Mouse (Mus musculus): Measurements from ENCODE around the gene Epop. TPM values are rescaled to one million over a fixed set of nuclear protein-coding genes. Genes with fewer than 3 reads are reported as not detected.
"Not testable (repeated sequence)": the region's sequence is repeated elsewhere in the genome, so short reads cannot be mapped to it uniquely, and the experiment has no call there.

Gene Epop
- polyA plus RNA-seq, 1 experiment, result 15.9 TPM

GRCm38 (mm10) chr11:97644834-97645233 lies 15.3 kb upstream of the Epop start:
- no peaks in the 10 kb centered on the region for H3K36me3 ChIP-seq (ENCODE audit: control insufficient read depth, insufficient read depth)
- no peaks in the 10 kb centered on the region for H3K79me2 ChIP-seq (ENCODE audit: control insufficient read depth, insufficient read depth)
- no peaks in the 10 kb centered on the region for H3K79me3 ChIP-seq (ENCODE audit: low read depth)
- no peaks in the 10 kb centered on the region for H3K27me3 ChIP-seq (ENCODE audit: control insufficient read depth, insufficient read depth, insufficient read length)
- H3K4me3 ChIP-seq (ENCODE audit: insufficient read depth, poor library complexity, severe bottlenecking), result no peak overlapping the region
- no peak for TF ChIP-seq MYOD1 (IDR thresholded peaks at IDR 0.05; ENCODE audit: control insufficient read depth, insufficient read length, low read depth)
- peak; percentile 31 for TF ChIP-seq CTCF (IDR thresholded peaks at IDR 0.05; ENCODE audit: control insufficient read depth, insufficient read depth, insufficient read length)
- no peak overlapping the region for H3ac ChIP-seq (ENCODE audit: control insufficient read depth, insufficient read length, low read depth)

GRCm38 (mm10) chr11:97643380-97644055 lies 14.0 kb upstream of the Epop start:
- Histone ChIP-seq H3K36me3 (ENCODE audit: control insufficient read depth, insufficient read depth) (no peaks in the 10 kb centered on the region), H3K27me3 (ENCODE audit: control insufficient read depth, insufficient read depth, insufficient read length) (no peaks in the 10 kb centered on the region), H3K79me3 (ENCODE audit: low read depth) (no peaks in the 10 kb centered on the region), H3K79me2 (ENCODE audit: control insufficient read depth, insufficient read depth) (no peaks in the 10 kb centered on the region), H3K4me3 (ENCODE audit: insufficient read depth, poor library complexity, severe bottlenecking) (no peak overlapping the region), H3ac (ENCODE audit: control insufficient read depth, insufficient read length, low read depth) (no peak overlapping the region)
- no peak for TF ChIP-seq CEBPB (IDR thresholded peaks at IDR 0.05; ENCODE audit: low read depth)
- no peak for TF ChIP-seq FOSL1 (IDR thresholded peaks at IDR 0.05; ENCODE audit: insufficient read depth, low read length, poor library complexity, severe bottlenecking)
- no peak for TF ChIP-seq MAX (IDR thresholded peaks at IDR 0.05)
- TF ChIP-seq CTCF (IDR thresholded peaks at IDR 0.05; ENCODE audit: control insufficient read depth, insufficient read depth, insufficient read length), result no peak
- TF ChIP-seq MYOD1 (IDR thresholded peaks at IDR 0.05; ENCODE audit: control insufficient read depth, insufficient read length, low read depth), result no peak
- no peak for TF ChIP-seq USF1 (IDR thresholded peaks at IDR 0.05; ENCODE audit: low read depth)
- TF ChIP-seq MYOG (IDR thresholded peaks at IDR 0.05; ENCODE audit: control insufficient read depth, extremely low read depth, insufficient read length), result no peak

- no peak for TF ChIP-seq USF1 (IDR thresholded peaks at IDR 0.05; ENCODE audit: low read depth)
- no peak for TF ChIP-seq CEBPB (IDR thresholded peaks at IDR 0.05; ENCODE audit: low read depth)
- no peak for TF ChIP-seq MYOG (IDR thresholded peaks at IDR 0.05; ENCODE audit: control insufficient read depth, extremely low read depth, insufficient read length)
- no peaks in the 10 kb centered on the region for H3K79me2 ChIP-seq (ENCODE audit: control insufficient read depth, insufficient read depth)
- no peaks in the 10 kb centered on the region for H3K79me3 ChIP-seq (ENCODE audit: low read depth)
- H3K36me3 ChIP-seq (ENCODE audit: control insufficient read depth, insufficient read depth), result no peaks in the 10 kb centered on the region
- no peak overlapping the region for H3K4me3 ChIP-seq (ENCODE audit: insufficient read depth, poor library complexity, severe bottlenecking)
- no peak overlapping the region for H3ac ChIP-seq (ENCODE audit: control insufficient read depth, insufficient read length, low read depth)
- H3K27me3 ChIP-seq (ENCODE audit: control insufficient read depth, insufficient read depth, insufficient read length), result no peaks in the 10 kb centered on the region
These were observed 13.2 kb upstream of the Epop start for GRCm38 (mm10) chr11:97642746-97643145.

GRCm38 (mm10) chr11:97641668-97642067 lies 12.2 kb upstream of the Epop start:
- H3ac ChIP-seq (ENCODE audit: control insufficient read depth, insufficient read length, low read depth), result no peak overlapping the region
- no peaks in the 10 kb centered on the region for H3K79me2 ChIP-seq (ENCODE audit: control insufficient read depth, insufficient read depth)
- no peaks in the 10 kb centered on the region for H3K36me3 ChIP-seq (ENCODE audit: control insufficient read depth, insufficient read depth)
- H3K4me3 ChIP-seq (ENCODE audit: insufficient read depth, poor library complexity, severe bottlenecking), result no peak overlapping the region
- TF ChIP-seq USF1 (IDR thresholded peaks at IDR 0.05; ENCODE audit: low read depth), result no peak
- no peak for TF ChIP-seq MYOD1 (IDR thresholded peaks at IDR 0.05; ENCODE audit: control insufficient read depth, insufficient read length, low read depth)
- no peak for TF ChIP-seq MYOG (IDR thresholded peaks at IDR 0.05; ENCODE audit: control insufficient read depth, extremely low read depth, insufficient read length)
- no peak for TF ChIP-seq MAX (IDR thresholded peaks at IDR 0.05)
- no peak for TF ChIP-seq FOSL1 (IDR thresholded peaks at IDR 0.05; ENCODE audit: insufficient read depth, low read length, poor library complexity, severe bottlenecking)
- no peak for TF ChIP-seq CTCF (IDR thresholded peaks at IDR 0.05; ENCODE audit: control insufficient read depth, insufficient read depth, insufficient read length)
- H3K27me3 ChIP-seq (ENCODE audit: control insufficient read depth, insufficient read depth, insufficient read length), result no peaks in the 10 kb centered on the region
- no peaks in the 10 kb centered on the region for H3K79me3 ChIP-seq (ENCODE audit: low read depth)

- H3K27me3 ChIP-seq (ENCODE audit: control insufficient read depth, insufficient read depth, insufficient read length), result no peaks in the 10 kb centered on the region
- H3K79me2 ChIP-seq (ENCODE audit: control insufficient read depth, insufficient read depth), result no peaks in the 10 kb centered on the region
- no peaks in the 10 kb centered on the region for H3K79me3 ChIP-seq (ENCODE audit: low read depth)
- no peaks in the 10 kb centered on the region for H3K36me3 ChIP-seq (ENCODE audit: control insufficient read depth, insufficient read depth)
- no peak overlapping the region for H3ac ChIP-seq (ENCODE audit: control insufficient read depth, insufficient read length, low read depth)
- no peak overlapping the region for H3K4me3 ChIP-seq (ENCODE audit: insufficient read depth, poor library complexity, severe bottlenecking)
- no peak for TF ChIP-seq CEBPB (IDR thresholded peaks at IDR 0.05; ENCODE audit: low read depth)
These were observed 6.0 kb upstream of the Epop start for GRCm38 (mm10) chr11:97635468-97636019.

GRCm38 (mm10) chr11:97632440-97632839 lies 2.9 kb upstream of the Epop start:
- not testable (repeated sequence) for H3K4me3 ChIP-seq (ENCODE audit: insufficient read depth, poor library complexity, severe bottlenecking); H3K79me3 ChIP-seq (ENCODE audit: low read depth); H3ac ChIP-seq (ENCODE audit: control insufficient read depth, insufficient read length, low read depth); H3K36me3 ChIP-seq (ENCODE audit: control insufficient read depth, insufficient read depth); H3K27me3 ChIP-seq (ENCODE audit: control insufficient read depth, insufficient read depth, insufficient read length); H3K79me2 ChIP-seq (ENCODE audit: control insufficient read depth, insufficient read depth)

Measured in C2C12 (cell line).